Mouse (Mus musculus): Measurements from ENCODE around the gene Slc35f1. TPM values are rescaled to one million over a fixed set of nuclear protein-coding genes. Genes with fewer than 3 reads are reported as not detected.

Slc35f1 gene
- total and polyA plus RNA-seq, 2 experiments from 2014 or later: 35.2 to 111 TPM

- DNase-seq (ENCODE audit: low spot score) (no peak), ATAC-seq (ENCODE audit: low FRiP score) (no peak)
- H3K36me3 ChIP-seq (ENCODE audit: insufficient read depth, low read length): no peaks in the 10 kb centered on the region
- H3K9me3 ChIP-seq (ENCODE audit: low read length): no peaks in the 10 kb centered on the region
- H3K4me2 ChIP-seq (ENCODE audit: low read depth, low read length, poor library complexity, severe bottlenecking): no peak overlapping the region
- H3K9ac ChIP-seq (replicated peaks; ENCODE audit: low read length, poor library complexity, severe bottlenecking): no peak overlapping the region
- H3K4me3 ChIP-seq (ENCODE audit: low read depth, low read length): no peak overlapping the region
- TF ChIP-seq CTCF (IDR thresholded peaks at IDR 0.05): no peak
- H3K27me3 ChIP-seq (ENCODE audit: insufficient read depth, low read length): no peaks in the 10 kb centered on the region
- no peaks in the 10 kb centered on the region for H3K4me1 ChIP-seq (ENCODE audit: insufficient read depth, low read length)
- no peak overlapping the region for H3K27ac ChIP-seq (ENCODE audit: low read depth, low read length)
Observed at GRCm38 (mm10) chr10:53052521-53052920, 362.2 kb downstream of the Slc35f1 start.

- H3K27me3 ChIP-seq (ENCODE audit: insufficient read depth, low read length): no peaks in the 10 kb centered on the region
- DNase-seq (ENCODE audit: low spot score): no peak
- no peak for ATAC-seq (ENCODE audit: low FRiP score)
- no peaks in the 10 kb centered on the region for H3K9me3 ChIP-seq (ENCODE audit: low read length)
- H3K36me3 ChIP-seq (ENCODE audit: insufficient read depth, low read length): no peaks in the 10 kb centered on the region
- no peak overlapping the region for H3K4me2 ChIP-seq (ENCODE audit: low read depth, low read length, poor library complexity, severe bottlenecking)
- no peak overlapping the region for H3K27ac ChIP-seq (ENCODE audit: low read depth, low read length)
- 84% methylated on average over 2 of the region's 2 CpGs for WGBS
- no peaks in the 10 kb centered on the region for H3K4me1 ChIP-seq (ENCODE audit: insufficient read depth, low read length)
- no peak overlapping the region for H3K4me3 ChIP-seq (ENCODE audit: low read depth, low read length)
- TF ChIP-seq CTCF (IDR thresholded peaks at IDR 0.05): no peak
- H3K9ac ChIP-seq (replicated peaks; ENCODE audit: low read length, poor library complexity, severe bottlenecking): no peak overlapping the region
Observed at GRCm38 (mm10) chr10:53060745-53061144, 370.4 kb downstream of the Slc35f1 start.

GRCm38 (mm10) chr10:53062741-53063140 is 372.4 kb downstream of the Slc35f1 start:
- TF ChIP-seq CTCF (IDR thresholded peaks at IDR 0.05): no peak
- no peak overlapping the region for H3K4me2 ChIP-seq (ENCODE audit: low read depth, low read length, poor library complexity, severe bottlenecking)
- no peak overlapping the region for H3K27ac ChIP-seq (ENCODE audit: low read depth, low read length)
- H3K9ac ChIP-seq (replicated peaks; ENCODE audit: low read length, poor library complexity, severe bottlenecking): no peak overlapping the region
- H3K27me3 ChIP-seq (ENCODE audit: insufficient read depth, low read length): no peaks in the 10 kb centered on the region
- H3K9me3 ChIP-seq (ENCODE audit: low read length): no peaks in the 10 kb centered on the region
- no peak for DNase-seq (ENCODE audit: low spot score)
- no peaks in the 10 kb centered on the region for H3K36me3 ChIP-seq (ENCODE audit: insufficient read depth, low read length)
- ATAC-seq (ENCODE audit: low FRiP score): no peak
- no peaks in the 10 kb centered on the region for H3K4me1 ChIP-seq (ENCODE audit: insufficient read depth, low read length)
- H3K4me3 ChIP-seq (ENCODE audit: low read depth, low read length): no peak overlapping the region

- no peak overlapping the region for H3K4me3 ChIP-seq (ENCODE audit: low read depth, low read length)
- DNase-seq (ENCODE audit: low spot score) (peak; percentile 23), ATAC-seq (ENCODE audit: low FRiP score) (no peak)
- H3K27me3 ChIP-seq (ENCODE audit: insufficient read depth, low read length): no peaks in the 10 kb centered on the region
- H3K36me3 ChIP-seq (ENCODE audit: insufficient read depth, low read length): no peaks in the 10 kb centered on the region
- no peaks in the 10 kb centered on the region for H3K4me1 ChIP-seq (ENCODE audit: insufficient read depth, low read length)
- 91% methylated on average over 1 of the region's 1 CpGs for WGBS
- H3K9me3 ChIP-seq (ENCODE audit: low read length): no peaks in the 10 kb centered on the region
- H3K27ac ChIP-seq (ENCODE audit: low read depth, low read length): no peak overlapping the region
- no peak overlapping the region for H3K4me2 ChIP-seq (ENCODE audit: low read depth, low read length, poor library complexity, severe bottlenecking)
- H3K9ac ChIP-seq (replicated peaks; ENCODE audit: low read length, poor library complexity, severe bottlenecking): no peak overlapping the region
- peak; percentile 61 for TF ChIP-seq CTCF (IDR thresholded peaks at IDR 0.05)
Observed at GRCm38 (mm10) chr10:53087811-53088210, 397.5 kb downstream of the Slc35f1 start.

- Histone ChIP-seq H3K4me1 (ENCODE audit: insufficient read depth, low read length) (no peaks in the 10 kb centered on the region), H3K9ac (replicated peaks; ENCODE audit: low read length, poor library complexity, severe bottlenecking) (no peak overlapping the region), H3K9me3 (ENCODE audit: low read length) (no peaks in the 10 kb centered on the region), H3K36me3 (ENCODE audit: insufficient read depth, low read length) (no peaks in the 10 kb centered on the region), H3K27me3 (ENCODE audit: insufficient read depth, low read length) (no peaks in the 10 kb centered on the region), H3K27ac (ENCODE audit: low read depth, low read length) (no peak overlapping the region), H3K4me2 (ENCODE audit: low read depth, low read length, poor library complexity, severe bottlenecking) (no peak overlapping the region), H3K4me3 (ENCODE audit: low read depth, low read length) (no peak overlapping the region)
- WGBS: 79% methylated on average over 4 of the region's 4 CpGs
- TF ChIP-seq CTCF (IDR thresholded peaks at IDR 0.05): no peak
- DNase-seq (ENCODE audit: low spot score): no peak
- no peak for ATAC-seq (ENCODE audit: low FRiP score)
Observed at GRCm38 (mm10) chr10:53091525-53091924, 401.2 kb downstream of the Slc35f1 start.

GRCm38 (mm10) chr10:53096446-53096845 is 406.1 kb downstream of the Slc35f1 start:
- 85% methylated on average over 3 of the region's 3 CpGs for WGBS
- TF ChIP-seq CTCF (IDR thresholded peaks at IDR 0.05): no peak
- no peak overlapping the region for H3K4me2 ChIP-seq (ENCODE audit: low read depth, low read length, poor library complexity, severe bottlenecking)

More at GRCm38 (mm10) chr10:53096446-53096845, 406.1 kb downstream of the Slc35f1 start:
- Histone ChIP-seq H3K9ac (replicated peaks; ENCODE audit: low read length, poor library complexity, severe bottlenecking) (no peak overlapping the region), H3K27ac (ENCODE audit: low read depth, low read length) (no peak overlapping the region), H3K27me3 (ENCODE audit: insufficient read depth, low read length) (no peaks in the 10 kb centered on the region), H3K4me3 (ENCODE audit: low read depth, low read length) (no peak overlapping the region), H3K4me1 (ENCODE audit: insufficient read depth, low read length) (no peaks in the 10 kb centered on the region), H3K36me3 (ENCODE audit: insufficient read depth, low read length) (no peaks in the 10 kb centered on the region), H3K9me3 (ENCODE audit: low read length) (no peaks in the 10 kb centered on the region)
- no peak for DNase-seq (ENCODE audit: low spot score)
- no peak for ATAC-seq (ENCODE audit: low FRiP score)
